Mouse (Mus musculus) C2C12 (cell line): ENCODE results near the gene Sptbn2. TPM values are rescaled to one million over a fixed set of nuclear protein-coding genes. Genes with fewer than 3 reads are reported as not detected.
"Not testable (repeated sequence)": the region's sequence is repeated elsewhere in the genome, so short reads cannot be mapped to it uniquely, and the experiment has no call there.

Experiments
- H3K27me3 ChIP-seq: one replicate; pipeline ENCODE4 v1.6.1; 2011; ENCODE audit not compliant: control insufficient read depth, insufficient read depth, insufficient read length
- H3K36me3 ChIP-seq: one replicate; pipeline ENCODE4 v1.6.1; 2011; ENCODE audit not compliant: control insufficient read depth, insufficient read depth
- H3K4me3 ChIP-seq: one replicate; pipeline ENCODE4 v1.5.1; 2011; ENCODE audit warnings: mild to moderate bottlenecking, control low read depth; ENCODE audit not compliant: poor library complexity, insufficient read depth, severe bottlenecking
- H3K79me2 ChIP-seq: one replicate; pipeline ENCODE4 v1.6.1; 2011; ENCODE audit not compliant: control insufficient read depth, insufficient read depth
- H3K79me3 ChIP-seq: one replicate; pipeline ENCODE4 v1.6.1; 2011; ENCODE audit warnings: low read depth, control low read depth
- H3ac ChIP-seq: one replicate; pipeline ENCODE3; 2011; ENCODE audit warnings: low read depth; ENCODE audit not compliant: control insufficient read depth, insufficient read length
- CEBPB ChIP-seq: IDR thresholded peaks from one replicate; pipeline ENCODE4 v1.6.1; 2011; ENCODE audit warnings: low read depth, mild to moderate bottlenecking, control low read depth, moderate library complexity
- CTCF ChIP-seq: IDR thresholded peaks from one replicate; pipeline ENCODE4 v1.5.1; 2011; ENCODE audit not compliant: control insufficient read depth, insufficient read depth, insufficient read length
- FOSL1 ChIP-seq: IDR thresholded peaks from one replicate; pipeline ENCODE4 v1.8.0; 2011; ENCODE audit warnings: mild to moderate bottlenecking, low read length; ENCODE audit not compliant: poor library complexity, insufficient read depth, severe bottlenecking
- MAX ChIP-seq: IDR thresholded peaks from one replicate; pipeline ENCODE4 v1.6.1; 2011; ENCODE audit warnings: mild to moderate bottlenecking, control low read depth
- MYOD1 ChIP-seq: IDR thresholded peaks from one replicate; pipeline ENCODE4 v1.6.1; 2011; ENCODE audit warnings: low read depth; ENCODE audit not compliant: control insufficient read depth, insufficient read length
- MYOG ChIP-seq: IDR thresholded peaks from one replicate; pipeline ENCODE4 v1.6.1; 2011; ENCODE audit not compliant: control insufficient read depth, insufficient read length; ENCODE audit errors: extremely low read depth
- USF1 ChIP-seq: IDR thresholded peaks from one replicate; pipeline ENCODE4 v1.6.1; 2011; ENCODE audit warnings: low read depth, mild to moderate bottlenecking, control low read depth, moderate library complexity
- polyA plus RNA-seq: library from polyadenylated mRNA; unstranded; fragments of >200 nt; fragmentation: generic; extraction: Trizol; gene quantifications from one replicate; pipeline ENCODE4 v1.2.1, GENCODE M21; 2012; ENCODE audit warnings: missing spikeins

The Sptbn2 gene
- polyA plus RNA-seq, 1 experiment: 0.15 TPM

GRCm38 (mm10) chr19:4747631-4748312 is 36.8 kb downstream of the Sptbn2 start:
- H3K36me3 ChIP-seq: no peaks in the 10 kb centered on the region
- no peak overlapping the region for H3K4me3 ChIP-seq
- H3K27me3 ChIP-seq: no peaks in the 10 kb centered on the region
- no peaks in the 10 kb centered on the region for H3K79me3 ChIP-seq
- no peaks in the 10 kb centered on the region for H3K79me2 ChIP-seq
- no peak overlapping the region for H3ac ChIP-seq
- TF ChIP-seq MYOG: no peak

DNA sequence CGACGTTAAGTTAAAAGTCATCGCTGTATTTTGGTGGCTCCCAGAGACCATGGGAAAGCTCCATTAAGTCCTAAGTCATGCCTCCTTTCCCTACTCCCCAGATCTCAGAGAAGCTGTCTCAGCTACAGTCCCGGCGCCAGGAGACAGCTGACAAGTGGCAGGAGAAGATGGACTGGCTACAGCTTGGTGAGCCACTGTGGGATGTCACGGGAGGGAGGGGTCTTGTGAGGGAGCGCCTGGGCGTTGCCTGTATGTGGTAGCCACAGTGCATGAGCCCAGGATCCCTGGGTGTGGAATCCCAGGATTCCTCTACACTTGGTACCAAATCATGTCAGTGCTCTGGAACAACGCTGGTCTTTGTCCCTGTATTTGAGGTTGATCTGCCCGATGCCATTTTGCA is 37.5 kb downstream of the Sptbn2 start:
- Histone ChIP-seq H3K36me3 (no peaks in the 10 kb centered on the region), H3ac (no peak overlapping the region), H3K79me3 (no peaks in the 10 kb centered on the region), H3K79me2 (no peaks in the 10 kb centered on the region), H3K4me3 (no peak overlapping the region), H3K27me3 (no peaks in the 10 kb centered on the region)
- TF ChIP-seq MYOD1 (no peak), CTCF (no peak)

DNA sequence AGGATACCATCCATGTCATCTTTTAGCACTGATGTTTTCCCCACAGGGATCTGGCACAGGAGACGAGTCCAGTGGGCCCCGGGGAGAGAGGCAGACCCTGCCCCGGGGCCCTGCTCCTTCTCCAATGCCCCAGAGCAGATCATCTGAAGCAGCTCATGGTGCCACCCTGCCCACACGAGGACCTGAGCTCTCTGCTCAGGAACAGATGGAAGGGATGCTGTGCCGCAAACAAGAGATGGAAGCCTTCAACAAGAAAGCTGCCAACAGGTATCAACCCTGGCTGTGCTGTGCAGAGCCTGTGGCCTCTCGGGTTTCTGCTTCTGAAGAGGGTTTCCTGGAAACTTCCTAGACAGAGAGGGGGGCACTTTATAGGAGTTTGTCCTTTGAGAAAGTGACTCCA is 39.0 kb downstream of the Sptbn2 start:
- H3K36me3 ChIP-seq: no peaks in the 10 kb centered on the region

GRCm38 (mm10) chr19:4755565-4756192 is 44.7 kb downstream of the Sptbn2 start:
- peaks cover 14% of the 10 kb centered on the region for H3K79me3 ChIP-seq
- TF ChIP-seq CTCF (peak; percentile 78), MAX (peak; percentile 18), USF1 (no peak)
- H3ac ChIP-seq: peak overlapping the region; percentile 21
- H3K36me3 ChIP-seq: peaks cover 26% of the 10 kb centered on the region
- H3K4me3 ChIP-seq: peak overlapping the region; percentile 52
- peaks cover 33% of the 10 kb centered on the region for H3K79me2 ChIP-seq
- no peaks in the 10 kb centered on the region for H3K27me3 ChIP-seq

More for the DNA sequence above, 39.0 kb downstream of the Sptbn2 start:
- Histone ChIP-seq H3K27me3 (no peaks in the 10 kb centered on the region), H3K79me3 (no peaks in the 10 kb centered on the region), H3K4me3 (no peak overlapping the region), H3K79me2 (no peaks in the 10 kb centered on the region), H3ac (no peak overlapping the region)
- TF ChIP-seq CEBPB (no peak), FOSL1 (no peak)

- TF ChIP-seq USF1: peak; percentile 51
- peak; percentile 34 for TF ChIP-seq MAX
- TF ChIP-seq FOSL1: no peak
- Histone ChIP-seq H3K79me3 (peaks cover 18% of the 10 kb centered on the region), H3K36me3 (peaks cover 26% of the 10 kb centered on the region), H3K27me3 (no peaks in the 10 kb centered on the region), H3ac (peak within 1 kb of the TSS; percentile 95), H3K79me2 (peaks cover 40% of the 10 kb centered on the region), H3K4me3 (peak within 1 kb of the TSS; percentile 52)
Observed at GRCm38 (mm10) chr19:4756193-4756911, 45.4 kb downstream of the Sptbn2 start, which contains the start of gene Rbm4b. Gene Rbm4b, plus strand, starts transcription at chr19:4756497.

DNA sequence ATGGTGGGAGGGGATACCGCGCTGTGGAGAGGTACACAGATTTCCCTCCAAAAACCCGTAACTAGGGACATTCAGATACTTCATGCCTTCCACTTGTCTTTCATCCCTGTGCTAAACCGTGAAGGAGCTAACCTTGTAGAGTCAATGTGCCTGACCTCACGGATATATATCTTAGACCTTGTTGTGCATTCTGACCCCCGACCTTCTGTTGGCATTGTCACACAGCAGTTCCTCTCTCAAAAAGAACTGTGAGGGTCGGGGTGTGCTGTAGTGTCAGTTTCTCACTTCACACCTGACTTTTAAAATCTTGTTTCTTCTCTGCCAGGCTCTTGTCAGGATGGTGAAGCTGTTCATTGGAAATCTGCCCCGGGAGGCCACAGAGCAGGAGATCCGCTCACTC is 46.0 kb downstream of the Sptbn2 start:
- H3K36me3 ChIP-seq: peaks cover 29% of the 10 kb centered on the region
- H3K4me3 ChIP-seq: peak overlapping the region; percentile 52
- TF ChIP-seq FOSL1 (no peak), MAX (no peak), MYOG (no peak), CEBPB (no peak), CTCF (no peak), USF1 (no peak), MYOD1 (no peak)
- H3K79me3 ChIP-seq: peaks cover 18% of the 10 kb centered on the region
- peak overlapping the region; percentile 95 for H3ac ChIP-seq
- H3K27me3 ChIP-seq: no peaks in the 10 kb centered on the region
- H3K79me2 ChIP-seq: peaks cover 45% of the 10 kb centered on the region

DNA sequence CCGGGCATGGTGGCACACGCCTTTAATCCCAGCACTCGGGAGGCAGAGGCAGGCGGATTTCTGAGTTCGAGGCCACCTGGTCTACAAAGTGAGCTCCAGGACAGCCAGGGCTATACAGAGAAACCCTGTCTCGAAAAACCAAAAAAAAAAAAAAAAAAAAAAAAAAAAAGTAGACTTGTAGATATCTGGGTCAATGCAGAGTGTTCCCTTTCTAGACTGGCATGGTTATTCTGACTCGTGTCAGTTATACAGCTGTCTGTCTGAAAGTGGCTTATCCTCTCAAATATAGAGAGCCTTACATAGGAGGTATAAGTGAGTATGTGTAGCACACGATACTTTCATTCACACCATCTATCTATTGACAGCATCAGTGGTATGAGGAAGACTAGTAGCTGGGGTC is 49.6 kb downstream of the Sptbn2 start:
- H3K36me3 ChIP-seq: peaks cover 65% of the 10 kb centered on the region
- H3K79me3 ChIP-seq: peaks cover 36% of the 10 kb centered on the region

More for the DNA sequence above, 49.6 kb downstream of the Sptbn2 start:
- not testable (repeated sequence) for H3K4me3 ChIP-seq, H3ac ChIP-seq, H3K27me3 ChIP-seq
- peaks cover 78% of the 10 kb centered on the region for H3K79me2 ChIP-seq
